Mouse (Mus musculus) gastrocnemius, postnatal 14 days (tissue): Measurements from ENCODE around the gene Zfp207. TPM values are rescaled to one million over a fixed set of nuclear protein-coding genes. Genes with fewer than 3 reads are reported as not detected.
"Not testable (repeated sequence)": the region's sequence is repeated elsewhere in the genome, so short reads cannot be mapped to it uniquely, and the experiment has no call there.

ENCODE experiments used
- DNase-seq: peaks from one replicate; pipeline ENCODE4 v3.0.0; 2021; ENCODE audit warnings: mixed read lengths
- intact Hi-C: fragments of 180-260 bp; cut with DNase I; formaldehyde crosslinking; loops from one replicate; pipeline ENCODE4 v1.15.1; 2025; ENCODE audit warnings: low total_unique reads
- total RNA-seq, 2 experiments: library from RNA; stranded (reverse); gene quantifications; 2 replicates each; pipeline ENCODE4 v1.2.3; 2021

The Zfp207 gene
- total RNA-seq, 2 experiments from 2014 or later: 61.4 to 64.0 TPM

- DNase-seq: no peak
- intact Hi-C loops: no loop called here
These were observed 12.9 kb downstream of the Zfp207 start for GRCm38 (mm10) chr11:80395930-80396329.

- no peak for DNase-seq
- intact Hi-C loops: no loop called here
These were observed 13.5 kb downstream of the Zfp207 start for GRCm38 (mm10) chr11:80396617-80397016.

- intact Hi-C loops: not testable (repeated sequence)
These were observed 24.8 kb downstream of the Zfp207 start for GRCm38 (mm10) chr11:80407878-80408277.

GRCm38 (mm10) chr11:80410377-80410776 lies 27.3 kb downstream of the Zfp207 start:
- intact Hi-C loops: no loop called here
- no peak for DNase-seq

More at GRCm38 (mm10) chr11:80407878-80408277, 24.8 kb downstream of the Zfp207 start:
- not testable (repeated sequence) for DNase-seq

GRCm38 (mm10) chr11:80417085-80417484 lies 34.0 kb downstream of the Zfp207 start:
- intact Hi-C loops: no loop called here

GRCm38 (mm10) chr11:80419743-80420142 lies 36.7 kb downstream of the Zfp207 start:
- no peak for DNase-seq
- intact Hi-C loops: no loop called here

More at GRCm38 (mm10) chr11:80417085-80417484, 34.0 kb downstream of the Zfp207 start:
- no peak for DNase-seq

- intact Hi-C loops: no loop called here
These were observed 37.3 kb downstream of the Zfp207 start for GRCm38 (mm10) chr11:80420202-80420984.

GRCm38 (mm10) chr11:80421421-80422047 lies 38.5 kb downstream of the Zfp207 start:
- intact Hi-C loops: no loop called here
- no peak for DNase-seq

More at GRCm38 (mm10) chr11:80420202-80420984, 37.3 kb downstream of the Zfp207 start:
- DNase-seq: no peak

- no peak for DNase-seq
- intact Hi-C loops: loop anchor here (5.0 kb wide), 1 partner anchor 248 kb away; no protein-coding TSS in a partner anchor
These were observed 41.6 kb downstream of the Zfp207 start for GRCm38 (mm10) chr11:80424691-80425090.

GRCm38 (mm10) chr11:80425247-80425778 lies 42.2 kb downstream of the Zfp207 start:
- DNase-seq: no peak
- intact Hi-C loops: loop anchor here (5.0 kb wide), 1 partner anchor 247 kb away; no protein-coding TSS in a partner anchor

GRCm38 (mm10) chr11:80426029-80426813 lies 43.1 kb downstream of the Zfp207 start:
- DNase-seq: not testable (repeated sequence)
- intact Hi-C loops: loop anchor here (5.0 kb wide), 1 partner anchor 246 kb away; no protein-coding TSS in a partner anchor

GRCm38 (mm10) chr11:80428381-80429008 lies 45.4 kb downstream of the Zfp207 start, which contains the start of gene Psmd11:
Gene Psmd11 (plus strand): TSS chr11:80428615.
- intact Hi-C loops: loop anchor here (5.0 kb wide), 1 partner anchor 244 kb away; no protein-coding TSS in a partner anchor
- peak; percentile 98 for DNase-seq

- intact Hi-C loops: loop anchor here (5.0 kb wide), 1 partner anchor 243 kb away; no protein-coding TSS in a partner anchor
- DNase-seq: peak; percentile 24
These were observed 46.0 kb downstream of the Zfp207 start for GRCm38 (mm10) chr11:80429009-80429475.

GRCm38 (mm10) chr11:80429500-80430166 lies 46.6 kb downstream of the Zfp207 start:
- intact Hi-C loops: loop anchor here (5.0 kb wide), 1 partner anchor 243 kb away; no protein-coding TSS in a partner anchor
- DNase-seq: no peak

GRCm38 (mm10) chr11:80430366-80430910 lies 47.4 kb downstream of the Zfp207 start:
- no peak for DNase-seq
- intact Hi-C loops: no loop called here

GRCm38 (mm10) chr11:80446916-80447315 lies 63.8 kb downstream of the Zfp207 start:
- DNase-seq: no peak
- intact Hi-C loops: no loop called here

GRCm38 (mm10) chr11:80449859-80450258 lies 66.8 kb downstream of the Zfp207 start:
- DNase-seq: no peak
- intact Hi-C loops: no loop called here

- no peak for DNase-seq
- intact Hi-C loops: no loop called here
These were observed 69.2 kb downstream of the Zfp207 start for GRCm38 (mm10) chr11:80452242-80452641.
